Mouse (Mus musculus) urinary bladder, postnatal 10 days (tissue): Measurements from ENCODE around the gene Spata31.

Source experiments
- DNase-seq: peaks from one replicate; pipeline ENCODE4 v3.0.0; 2022; ENCODE audit warnings: low spot score

The Spata31 gene

DNA sequence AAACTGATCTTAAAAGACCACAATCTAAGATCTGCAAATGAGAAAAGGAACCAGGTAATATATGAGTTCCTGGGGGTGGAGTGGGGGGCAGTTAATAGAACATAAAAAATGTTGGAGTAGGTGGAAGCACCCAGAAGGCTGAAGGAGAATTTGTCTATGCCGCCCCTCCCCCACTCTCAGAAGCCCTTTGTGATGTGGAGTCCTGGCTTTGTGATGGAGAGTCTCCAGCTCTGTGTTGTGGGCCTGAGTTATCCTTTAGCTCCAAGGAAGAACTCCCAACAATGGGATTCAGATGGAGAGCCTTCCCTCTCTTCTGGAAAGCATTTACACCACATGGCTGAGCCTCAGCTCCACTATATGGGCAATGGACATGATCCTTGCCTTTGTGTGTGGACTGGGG, at the start of gene Spata31:
Spata31 (plus strand) TSS at position 216 of the 400 bp plus-strand sequence.
- no peak for DNase-seq

DNA sequence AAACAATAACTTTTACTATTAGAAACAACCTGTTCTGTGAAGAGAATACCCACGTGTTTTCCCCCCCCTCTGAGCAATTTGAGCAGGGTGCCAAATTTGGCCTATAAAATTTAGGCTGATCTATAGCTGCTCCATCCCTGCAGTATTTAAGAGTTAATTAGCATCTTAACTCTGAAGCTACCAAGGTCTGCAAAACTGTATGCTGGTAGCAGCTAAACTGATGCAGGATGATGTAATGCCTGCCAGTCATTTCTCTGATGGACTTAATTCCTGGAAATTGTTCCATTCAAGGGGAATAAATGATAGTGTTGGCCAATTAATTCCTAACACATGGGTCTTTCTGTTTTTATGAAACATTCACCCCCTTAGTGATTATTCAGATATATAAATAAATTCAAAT, 14.1 kb upstream of the Spata31 start:
- no peak for DNase-seq

DNA sequence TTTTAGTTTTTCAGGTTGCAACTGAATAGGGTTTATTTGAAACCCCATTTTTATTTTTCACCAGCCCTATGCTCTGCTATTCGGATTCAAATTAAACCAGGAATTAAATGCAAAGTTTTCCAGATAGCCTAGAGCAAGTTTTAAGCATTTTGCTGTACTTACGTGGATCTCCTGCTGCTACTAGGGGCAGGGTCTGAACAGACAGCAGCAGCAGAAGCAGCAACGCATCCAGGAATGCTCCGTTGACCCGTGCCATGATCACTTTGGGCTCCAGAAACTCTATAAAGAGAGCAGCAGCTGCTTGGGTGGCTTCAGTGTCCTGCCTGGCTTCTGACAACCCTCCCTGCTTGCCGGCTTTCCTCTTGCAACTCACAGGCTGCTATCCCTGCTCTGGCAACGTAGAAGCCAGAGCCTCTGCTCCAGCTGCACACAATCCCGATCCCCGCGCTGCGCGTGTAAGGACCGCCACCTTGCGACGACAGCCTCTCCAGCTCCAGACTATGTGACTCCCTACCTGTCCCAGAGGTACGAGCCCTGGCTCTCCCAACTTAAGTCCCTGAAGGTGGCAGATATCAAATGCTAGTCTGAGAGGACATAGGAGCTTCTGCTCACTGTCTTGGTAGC, 13.5 kb upstream of the Spata31 start, which contains the start of gene Cntnap3:
Cntnap3 (minus strand) TSS at position 371 of the 624 bp plus-strand sequence.
- DNase-seq: no peak
